In the genomic region with DNA sequence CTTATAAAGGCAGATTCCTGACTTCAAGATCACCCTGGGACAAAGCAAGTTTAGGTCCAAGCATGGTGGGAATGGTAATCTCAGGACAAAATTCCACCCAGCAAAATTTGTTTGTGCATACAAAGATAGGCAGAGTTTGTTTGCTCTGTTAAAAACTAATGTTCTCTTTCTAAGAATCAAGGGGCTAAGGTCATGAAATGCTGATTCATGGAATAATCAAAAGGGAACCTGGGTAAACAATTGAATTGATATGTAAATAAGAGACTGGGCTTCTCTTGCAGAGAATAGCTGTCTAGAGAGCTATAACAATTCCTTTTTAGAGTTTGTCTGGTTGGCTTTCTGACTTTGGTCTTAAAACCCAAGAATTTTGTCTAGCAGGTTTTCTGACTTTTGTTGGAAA, we compare ENCODE assay signal across 35 mouse cellular contexts.
"Had no signal": no experiment of that assay in that cellular context is flagged by ENCODE, and none has a peak within 500 bp of the region (broad histone marks: within the 10 kb centered on the region; RNA-seq: fewer than 3 reads in every experiment).

No protein-coding gene starts in this region.

- H3K4me2 ChIP-seq: heart, embryonic 11.5 days; heart, embryonic 12.5 days; heart, embryonic 13.5 days; heart, embryonic 15.5 days; hindbrain, embryonic 12.5 days; hindbrain, embryonic 13.5 days; hindbrain, embryonic 14.5 days; hindbrain, embryonic 15.5 days; intestine, embryonic 15.5 days; kidney, embryonic 15.5 days had no signal

- H3K9me3 ChIP-seq: heart, embryonic 10.5 days; heart, embryonic 12.5 days; heart, embryonic 13.5 days; heart, embryonic 15.5 days; hindbrain, embryonic 12.5 days; hindbrain, embryonic 13.5 days; hindbrain, embryonic 15.5 days; intestine, embryonic 15.5 days; kidney, embryonic 15.5 days had no signal

- ATAC-seq: hindbrain, embryonic 16.5 days; hindbrain, postnatal 0 days; inflammation-experienced regulatory T-cells, adult 6 months; intestine, embryonic 15.5 days; intestine, embryonic 16.5 days; intestine, postnatal 0 days had no signal

- H3K27me3 ChIP-seq: heart, embryonic 12.5 days; heart, embryonic 13.5 days; heart, embryonic 15.5 days; hindbrain, embryonic 12.5 days; hindbrain, embryonic 13.5 days; hindbrain, embryonic 15.5 days; intestine, embryonic 15.5 days; kidney, embryonic 15.5 days had no signal

- H3K36me3 ChIP-seq: heart, embryonic 10.5 days; heart, embryonic 12.5 days; heart, embryonic 13.5 days; heart, embryonic 15.5 days; hindbrain, embryonic 10.5 days; hindbrain, embryonic 12.5 days; hindbrain, embryonic 13.5 days; hindbrain, embryonic 15.5 days; intestine, embryonic 15.5 days; kidney, embryonic 15.5 days had no signal

- H3K4me3 ChIP-seq: heart, embryonic 10.5 days; heart, embryonic 12.5 days; heart, embryonic 13.5 days; heart, embryonic 15.5 days; hindbrain, embryonic 10.5 days; hindbrain, embryonic 12.5 days; hindbrain, embryonic 13.5 days; hindbrain, embryonic 15.5 days; intestine, embryonic 15.5 days; kidney, embryonic 15.5 days; layer of hippocampus, adult 2 months had no signal

- H3K27ac ChIP-seq: heart, embryonic 10.5 days; heart, embryonic 13.5 days; heart, embryonic 15.5 days; hindbrain, embryonic 10.5 days; hindbrain, embryonic 12.5 days; hindbrain, embryonic 13.5 days; hindbrain, embryonic 14.5 days; hindbrain, embryonic 15.5 days; hindbrain, postnatal 0 days; intestine, embryonic 15.5 days; kidney, embryonic 15.5 days; kidney, postnatal 0 days; layer of hippocampus, adult 2 months had no signal

- H3K9ac ChIP-seq: heart, embryonic 12.5 days; heart, embryonic 13.5 days; heart, embryonic 15.5 days; hindbrain, embryonic 12.5 days; hindbrain, embryonic 13.5 days; hindbrain, embryonic 14.5 days; hindbrain, embryonic 15.5 days; intestine, embryonic 15.5 days; kidney, embryonic 15.5 days had no signal

- DNase-seq: heart, postnatal 10 days; heart, postnatal 14 days; heart, postnatal 36 days; heart, postnatal 4 days; kidney, adult 11 months; kidney, adult 18-20 months; kidney, adult 2 months; kidney, adult 8-10 months; kidney, adult 9 months; kidney, postnatal 10 days; kidney, postnatal 14 days; kidney, postnatal 25 days; kidney, postnatal 36 days; kidney, postnatal 4 days; layer of hippocampus, adult 9-11 months; layer of hippocampus, postnatal 36 days had no signal

- H3K4me1 ChIP-seq: heart, embryonic 10.5 days; heart, embryonic 12.5 days; heart, embryonic 13.5 days; heart, embryonic 15.5 days; hindbrain, embryonic 10.5 days; hindbrain, embryonic 12.5 days; hindbrain, embryonic 13.5 days; hindbrain, embryonic 15.5 days; intestine, embryonic 15.5 days; kidney, embryonic 15.5 days had no signal
